Mouse (Mus musculus): ENCODE data around the gene Fscb. TPM values are rescaled to one million over a fixed set of nuclear protein-coding genes. Genes with fewer than 3 reads are reported as not detected.

Fscb gene
- total RNA-seq (2022): not detected

DNA sequence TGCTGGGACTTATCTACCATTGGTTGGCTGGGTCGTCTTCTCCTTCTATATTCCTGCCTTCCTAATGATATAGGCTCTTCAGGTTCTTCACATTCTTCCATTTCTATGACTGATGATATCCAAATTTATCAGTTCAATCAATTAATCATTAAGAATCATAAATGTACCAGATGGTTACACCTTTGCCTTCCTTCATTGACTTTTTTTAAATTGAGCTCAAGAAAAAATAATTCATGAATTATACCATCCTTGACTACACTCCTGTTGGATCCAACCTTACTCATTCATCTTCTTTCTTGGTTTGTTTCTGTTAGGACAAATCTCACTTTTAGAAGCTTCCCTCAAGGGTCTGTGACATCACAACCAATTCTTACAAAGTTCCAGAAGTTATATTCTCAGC lies at the start of gene Fscb:
TSS of gene Fscb (minus strand) at position 101 of the 400 bp plus-strand sequence.
- DNase-seq (ENCODE audit: low spot score in 2 of 2): no peak

DNA sequence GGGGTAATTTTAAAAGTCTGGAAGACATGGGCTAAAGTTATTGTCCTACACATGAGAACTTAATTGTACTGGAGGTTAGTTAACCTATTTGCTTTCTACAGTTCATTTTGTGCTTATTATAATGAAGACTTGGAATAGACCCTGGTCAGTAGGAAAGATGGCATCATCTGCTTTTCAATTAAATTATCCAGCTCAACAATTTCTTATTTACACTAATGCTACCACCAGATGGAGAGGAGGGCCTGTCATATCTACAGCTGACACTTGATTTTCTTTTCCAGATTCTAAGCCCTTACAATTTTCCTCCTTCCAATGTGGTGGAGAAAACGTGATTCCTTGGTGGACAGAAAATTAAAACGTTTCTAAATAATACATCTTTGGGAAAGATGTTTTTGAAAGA lies 42.3 kb upstream of the Fscb start:
- no peak for DNase-seq (ENCODE audit: low spot score in 2 of 2)

DNA sequence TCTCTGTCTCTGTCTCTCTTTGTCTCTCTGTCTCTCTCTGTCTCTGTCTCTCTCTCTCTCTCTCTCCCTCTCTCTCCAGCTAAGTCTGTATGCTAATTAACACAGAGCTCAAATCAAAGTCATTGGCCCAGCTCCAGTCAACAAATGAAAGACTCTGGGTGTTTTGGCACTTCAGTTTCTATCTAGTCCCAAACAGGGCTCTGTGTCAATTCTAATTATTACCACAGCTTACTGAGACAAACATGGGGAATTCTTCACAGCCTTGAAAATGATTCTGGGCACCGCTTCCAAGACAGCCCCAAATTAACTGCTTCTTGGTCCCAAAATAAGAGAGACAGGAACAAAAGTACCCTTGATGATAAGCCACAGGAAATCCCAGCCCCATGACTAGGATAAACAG lies 38.9 kb upstream of the Fscb start:
- DNase-seq (ENCODE audit: low spot score in 2 of 2): no peak

DNA sequence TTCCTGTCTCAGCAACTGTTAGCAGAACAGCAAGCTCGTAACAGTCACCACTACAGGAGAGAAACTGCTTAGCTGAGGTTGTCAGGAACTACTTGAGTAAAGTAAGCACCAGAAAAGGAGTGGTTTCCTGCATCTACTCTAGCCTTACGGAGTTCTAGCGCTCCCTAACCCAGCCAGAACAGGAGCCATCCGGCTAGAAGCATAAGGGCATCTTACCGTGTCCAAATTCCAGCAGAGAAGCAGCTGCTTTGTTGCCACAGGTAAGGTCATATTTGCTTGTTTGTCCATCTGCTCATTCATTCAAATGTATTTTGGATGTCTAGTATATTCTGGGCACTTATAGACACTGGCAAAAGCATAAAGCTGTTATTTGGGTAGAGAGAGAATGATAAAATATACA lies 23.2 kb upstream of the Fscb start:
- no peak for DNase-seq (ENCODE audit: low spot score in 2 of 2)

DNA sequence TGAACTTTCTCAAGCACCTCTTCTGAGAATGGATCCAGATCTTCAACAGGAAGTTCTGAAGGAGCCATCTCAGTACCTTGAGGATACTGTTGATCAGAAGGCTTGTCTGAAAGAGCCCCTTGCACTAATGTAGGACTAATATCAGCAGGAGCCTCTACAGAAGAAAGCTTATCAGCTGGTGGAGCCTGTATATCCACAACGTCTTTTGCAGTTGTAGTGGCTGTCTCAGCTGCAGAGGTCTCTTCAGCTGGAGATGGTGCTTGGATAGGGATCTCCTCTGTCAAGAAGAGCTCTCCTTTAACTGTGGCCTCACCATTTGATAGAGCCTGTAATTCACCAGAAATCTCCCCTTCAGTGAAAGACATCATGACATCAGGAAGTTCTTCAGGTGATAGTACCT lies 875 bp downstream of the Fscb start:
- no peak for DNase-seq (ENCODE audit: low spot score in 2 of 2)

DNA sequence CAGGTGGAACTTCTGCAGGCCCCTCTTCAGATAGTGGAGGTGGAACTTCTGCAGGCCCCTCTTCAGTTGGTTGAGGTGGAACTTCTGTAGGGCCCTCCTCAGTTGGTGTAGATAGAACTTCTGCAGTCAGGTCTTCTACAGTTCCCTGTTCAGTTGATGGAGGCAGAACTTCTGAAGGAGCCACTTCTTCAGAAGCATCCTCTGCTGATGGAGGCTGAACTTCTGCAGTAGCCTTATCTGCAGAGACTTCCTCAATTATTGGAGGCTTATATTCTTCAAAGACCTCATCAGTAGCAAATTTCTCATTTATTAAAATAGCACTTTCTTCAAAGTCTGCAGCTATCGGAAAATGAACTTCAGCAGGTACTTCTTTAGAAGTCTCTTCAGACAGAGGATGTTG lies 1.4 kb downstream of the Fscb start:
- no peak for DNase-seq (ENCODE audit: low spot score in 2 of 2)

DNA sequence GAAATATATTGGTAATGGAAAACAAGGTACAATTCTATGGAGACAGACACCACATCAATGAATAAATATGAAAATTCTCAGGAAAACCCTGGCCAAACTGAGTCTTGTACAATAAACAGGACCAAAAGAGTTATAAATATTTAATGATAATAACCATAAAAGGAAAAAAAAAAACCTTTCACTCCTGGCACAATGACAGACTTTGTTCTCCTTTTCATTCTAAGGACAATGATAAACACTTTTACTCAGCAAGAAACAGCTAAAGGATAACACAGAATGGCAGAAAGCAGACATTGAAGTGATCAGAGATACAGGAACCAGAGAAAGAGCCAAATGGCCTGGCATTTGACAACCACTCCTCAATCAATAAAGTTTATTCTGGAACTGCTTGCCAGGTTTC lies 19.3 kb downstream of the Fscb start:
- DNase-seq (ENCODE audit: low spot score in 2 of 2): no peak

DNA sequence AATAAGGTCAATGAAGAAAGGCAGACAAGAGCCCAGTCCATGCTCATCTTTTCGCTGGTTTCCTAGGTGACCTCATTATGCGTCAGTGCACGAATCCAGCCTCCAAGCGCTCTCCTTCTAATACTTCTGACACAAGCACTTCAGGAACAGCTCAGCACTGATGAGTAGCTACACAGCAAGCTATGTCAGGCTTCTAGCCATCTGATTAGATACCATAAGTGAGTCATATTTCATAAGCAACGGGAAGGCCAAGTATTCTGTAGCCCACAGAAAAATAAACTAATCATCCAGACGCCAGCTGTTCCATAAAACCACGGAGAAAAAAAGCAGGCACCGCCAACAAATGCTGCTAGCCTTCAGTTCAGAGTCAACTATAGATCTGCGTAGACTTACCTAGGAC lies 24.6 kb downstream of the Fscb start:
- no peak for DNase-seq (ENCODE audit: low spot score in 2 of 2)

DNA sequence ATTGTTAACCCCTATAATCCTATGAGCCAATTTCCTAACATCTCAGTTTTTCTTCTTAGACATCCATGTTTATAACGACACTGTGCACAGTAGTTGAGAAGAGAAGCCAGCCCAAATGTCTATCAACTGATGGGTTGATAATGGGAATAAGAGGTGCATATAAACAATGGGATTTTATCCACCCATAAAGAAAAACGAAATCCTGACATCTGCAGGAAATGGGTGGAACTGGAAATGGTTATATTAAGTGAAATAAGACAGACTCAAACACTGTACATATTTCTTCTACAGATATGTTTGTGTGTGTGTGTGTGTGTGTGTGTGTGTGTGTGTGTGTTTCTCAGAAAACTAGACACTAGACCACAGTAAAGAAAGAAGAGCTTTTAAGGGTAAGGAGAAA lies 37.8 kb downstream of the Fscb start:
- no peak for DNase-seq (ENCODE audit: low spot score in 2 of 2)
